Mouse (Mus musculus) lung, embryonic 14.5 days (tissue): Measurements from ENCODE around the gene Plekhg4. TPM values are rescaled to one million over a fixed set of nuclear protein-coding genes. Genes with fewer than 3 reads are reported as not detected.
A peak's percentile ranks its signal among the peaks of the same experiment; 100 is the strongest.

Experiments
- ATAC-seq: fragments of 200-750 bp; cut with Nextera tagmentation; 2 replicates; pipeline ENCODE4 v1.8.0; 2017; ENCODE audit warnings: mild to moderate bottlenecking, moderate TSS enrichment, moderate library complexity; ENCODE audit not compliant: insufficient read depth
- DNase-seq: peaks from one replicate; pipeline ENCODE4 v3.0.0-alpha.2; 2015
- H3K27ac ChIP-seq: fragments of 300-500 bp; sonication (generic); 2 replicates; pipeline ENCODE4 v1.5.1; 2014; ENCODE audit warnings: low read depth, mild to moderate bottlenecking, moderate library complexity
- H3K27me3 ChIP-seq: fragments of 300-500 bp; sonication (generic); 2 replicates; pipeline ENCODE4 v1.6.1; 2014; ENCODE audit warnings: low read length, control low read depth; ENCODE audit not compliant: insufficient read depth
- H3K36me3 ChIP-seq: fragments of 300-500 bp; sonication (generic); 2 replicates; pipeline ENCODE4 v1.6.1; 2014; ENCODE audit warnings: control low read depth; ENCODE audit not compliant: insufficient read depth
- H3K4me1 ChIP-seq: fragments of 300-500 bp; sonication (generic); 2 replicates; pipeline ENCODE4 v1.6.1; 2014; ENCODE audit warnings: antibody characterized with exemption, control low read depth; ENCODE audit not compliant: insufficient read depth
- H3K4me2 ChIP-seq: fragments of 300-500 bp; sonication (generic); 2 replicates; pipeline ENCODE4 v1.6.1; 2014; ENCODE audit warnings: mild to moderate bottlenecking
- H3K4me3 ChIP-seq: fragments of 300-500 bp; sonication (generic); 2 replicates; pipeline ENCODE4 v1.5.1; 2014; ENCODE audit warnings: low read depth, low read length
- H3K9ac ChIP-seq: fragments of 300-500 bp; sonication (generic); 2 replicates; pipeline ENCODE4 v1.6.1; 2014
- H3K9me3 ChIP-seq: fragments of 300-500 bp; sonication (generic); 2 replicates; pipeline ENCODE4 v1.6.1; 2016; ENCODE audit warnings: low read depth, low read length, control low read depth
- CTCF ChIP-seq: IDR thresholded peaks from 2 replicates; pipeline ENCODE4 v1.5.1; 2016; ENCODE audit warnings: antibody characterized with exemption, low read depth
- WGBS: fragments of 180-500 bp; shearing (Covaris S2); extraction: QIAGEN DNeasy Blood & Tissue Kit; methylation state at CpG from one replicate; pipeline ENCODE4 v1.1.7; 2014; 5-methylcytosine and 5-hydroxymethylcytosine counted together
- polyA plus RNA-seq: library from polyadenylated mRNA; unstranded; fragments of >200 nt; fragmentation: Nextera tagmentation; extraction: Ambion mirVana; gene quantifications from 2 replicates; pipeline ENCODE4 v1.2.1, GENCODE M21; 2014

Gene Plekhg4
- polyA plus RNA-seq, 1 experiment from 2014 or later: 1.8 TPM

- Histone ChIP-seq H3K4me1 (peaks cover 6% of the 10 kb centered on the region; the same call in 1 of the 2 replicates), H3K9me3 (no peaks in the 10 kb centered on the region), H3K36me3 (no peaks in the 10 kb centered on the region), H3K27ac (no peak overlapping the region), H3K9ac (no peak overlapping the region), H3K27me3 (no peaks in the 10 kb centered on the region), H3K4me3 (no peak overlapping the region), H3K4me2 (no peak overlapping the region)
- peak; percentile 74 for DNase-seq
- no peak for ATAC-seq
- no peak for TF ChIP-seq CTCF
- 62% methylated on average over 8 of the region's 8 CpGs for WGBS
Measured at GRCm38 (mm10) chr8:105403467-105403866, 30.4 kb downstream of the Plekhg4 start.

GRCm38 (mm10) chr8:105404496-105404895 lies 31.4 kb downstream of the Plekhg4 start:
- H3K27me3 ChIP-seq: no peaks in the 10 kb centered on the region
- H3K4me3 ChIP-seq: no peak overlapping the region
- no peaks in the 10 kb centered on the region for H3K36me3 ChIP-seq
- H3K9me3 ChIP-seq: no peaks in the 10 kb centered on the region
- no peak overlapping the region for H3K9ac ChIP-seq
- H3K27ac ChIP-seq: no peak overlapping the region
- WGBS: 61% methylated on average over 1 of the region's 1 CpGs
- DNase-seq: no peak
- H3K4me2 ChIP-seq: no peak overlapping the region
- TF ChIP-seq CTCF: no peak
- peaks cover 6% of the 10 kb centered on the region; the same call in 1 of the 2 replicates for H3K4me1 ChIP-seq
- no peak for ATAC-seq

GRCm38 (mm10) chr8:105406416-105406815 lies 33.3 kb downstream of the Plekhg4 start:
- H3K4me3 ChIP-seq: no peak overlapping the region
- no peak overlapping the region for H3K9ac ChIP-seq
- whole genome bisulfite sequencing: 26% methylated on average over 10 of the region's 10 CpGs
- peak; percentile 92 for DNase-seq
- no peaks in the 10 kb centered on the region for H3K9me3 ChIP-seq
- peak overlapping the region; percentile 58 for H3K27ac ChIP-seq
- peaks cover 6% of the 10 kb centered on the region; the same call in 1 of the 2 replicates for H3K4me1 ChIP-seq
- H3K36me3 ChIP-seq: no peaks in the 10 kb centered on the region
- H3K27me3 ChIP-seq: no peaks in the 10 kb centered on the region
- TF ChIP-seq CTCF: no peak
- ATAC-seq: peak; percentile 81
- 0 out of 2 replicates have a peak overlapping the region, but pooled peaks have one; percentile 7 for H3K4me2 ChIP-seq

GRCm38 (mm10) chr8:105408331-105408730 lies 35.3 kb downstream of the Plekhg4 start:
- 56% methylated on average over 7 of the region's 7 CpGs for WGBS
- no peak overlapping the region for H3K4me2 ChIP-seq
- ATAC-seq (no peak), DNase-seq (peak; percentile 19)
- H3K4me3 ChIP-seq: no peak overlapping the region
- H3K27me3 ChIP-seq: peaks cover 7% of the 10 kb centered on the region
- no peak overlapping the region for H3K9ac ChIP-seq
- no peaks in the 10 kb centered on the region for H3K36me3 ChIP-seq
- H3K4me1 ChIP-seq: peaks cover 8% of the 10 kb centered on the region
- no peak overlapping the region for H3K27ac ChIP-seq
- TF ChIP-seq CTCF: no peak
- no peaks in the 10 kb centered on the region for H3K9me3 ChIP-seq

GRCm38 (mm10) chr8:105409947-105410346 lies 36.9 kb downstream of the Plekhg4 start:
- H3K9ac ChIP-seq: no peak overlapping the region
- H3K4me1 ChIP-seq: peaks cover 14% of the 10 kb centered on the region
- DNase-seq (no peak), ATAC-seq (no peak)
- no peak overlapping the region for H3K27ac ChIP-seq
- no peak for TF ChIP-seq CTCF
- 91% methylated on average over 6 of the region's 6 CpGs for WGBS
- no peaks in the 10 kb centered on the region for H3K36me3 ChIP-seq
- H3K9me3 ChIP-seq: no peaks in the 10 kb centered on the region
- no peak overlapping the region for H3K4me3 ChIP-seq
- H3K27me3 ChIP-seq: peaks cover 20% of the 10 kb centered on the region
- no peak overlapping the region for H3K4me2 ChIP-seq

- peak; percentile 52 for TF ChIP-seq CTCF
- peak within 1 kb of the TSS; percentile 70 for H3K4me2 ChIP-seq
- no peak within 1 kb of the TSS for H3K27ac ChIP-seq
- DNase-seq (peak; percentile 64), ATAC-seq (peak; percentile 73)
- H3K4me3 ChIP-seq: peak within 1 kb of the TSS; percentile 35
- peak within 1 kb of the TSS; percentile 23; the same call in 1 of the 2 replicates for H3K9ac ChIP-seq
- no peaks in the 10 kb centered on the region for H3K36me3 ChIP-seq
- peaks cover 7% of the 10 kb centered on the region for H3K4me1 ChIP-seq
- peaks cover 25% of the 10 kb centered on the region for H3K27me3 ChIP-seq
- H3K9me3 ChIP-seq: no peaks in the 10 kb centered on the region
- under 1% methylated on average over 34 of the region's 34 CpGs for whole genome bisulfite sequencing
Measured at GRCm38 (mm10) chr8:105413391-105413790, 40.3 kb downstream of the Plekhg4 start, which contains the start of the genes Kctd19 and Lrrc36. Kctd19 (minus strand) TSS chr8:105413502. Lrrc36 (plus strand) TSS chr8:105413571.

- peak; percentile 21 for DNase-seq
- Histone ChIP-seq H3K4me3 (no peak overlapping the region), H3K9ac (no peak overlapping the region), H3K27me3 (peaks cover 11% of the 10 kb centered on the region; the same call in 1 of the 2 replicates), H3K4me2 (no peak overlapping the region), H3K36me3 (no peaks in the 10 kb centered on the region), H3K4me1 (no peaks in the 10 kb centered on the region), H3K9me3 (no peaks in the 10 kb centered on the region), H3K27ac (peak overlapping the region; percentile 60; the same call in 1 of the 2 replicates)
- ATAC-seq: no peak
- WGBS: 60% methylated on average over 2 of the region's 2 CpGs
- TF ChIP-seq CTCF: no peak
Measured at GRCm38 (mm10) chr8:105418992-105419391, 45.9 kb downstream of the Plekhg4 start.

- H3K9me3 ChIP-seq: no peaks in the 10 kb centered on the region
- no peaks in the 10 kb centered on the region for H3K36me3 ChIP-seq
- peak; percentile 87 for DNase-seq
- H3K9ac ChIP-seq: no peak overlapping the region
- H3K4me1 ChIP-seq: no peaks in the 10 kb centered on the region
- no peak overlapping the region for H3K4me2 ChIP-seq
- TF ChIP-seq CTCF: no peak
- H3K27ac ChIP-seq: peak overlapping the region; percentile 60
- 49% methylated on average over 4 of the region's 4 CpGs for WGBS
- peaks cover 5% of the 10 kb centered on the region; the same call in 1 of the 2 replicates for H3K27me3 ChIP-seq
- peak; percentile 83 for ATAC-seq
- H3K4me3 ChIP-seq: no peak overlapping the region
Measured at GRCm38 (mm10) chr8:105419800-105420199, 46.7 kb downstream of the Plekhg4 start.
